Mouse (Mus musculus) G1E (cell line): ENCODE data around the gene Napepld. TPM values are rescaled to one million over a fixed set of nuclear protein-coding genes. Genes with fewer than 3 reads are reported as not detected.

ENCODE experiments used
- ATAC-seq: 2 replicates; pipeline ENCODE4 v1.8.0; 2016; ENCODE audit warnings: mild to moderate bottlenecking; ENCODE audit not compliant: insufficient number of reproducible peaks, poor library complexity, low FRiP score, severe bottlenecking; ENCODE audit errors: extremely low read depth
- DNase-seq: peaks from one replicate; pipeline ENCODE4 v3.0.0; 2012; ENCODE audit warnings: low spot score
- H3K27me3 ChIP-seq: 2 replicates; pipeline ENCODE4 v1.6.1; 2012; ENCODE audit warnings: mild to moderate bottlenecking, low read length, inconsistent platforms; ENCODE audit not compliant: insufficient read depth
- H3K36me3 ChIP-seq: replicated peaks from 2 replicates; pipeline ENCODE3; 2012; ENCODE audit warnings: mild to moderate bottlenecking, inconsistent platforms
- H3K4me1 ChIP-seq: 2 replicates; pipeline ENCODE4 v1.6.1; 2012; ENCODE audit warnings: low read depth, low read length, inconsistent platforms, mixed read lengths; ENCODE audit not compliant: insufficient read depth
- H3K4me3 ChIP-seq: 2 replicates; pipeline ENCODE4 v1.5.1; 2012; ENCODE audit warnings: low read depth, mild to moderate bottlenecking, inconsistent platforms, low read length, moderate library complexity, mixed read lengths
- H3K9me3 ChIP-seq: replicated peaks from 2 replicates; pipeline ENCODE4 v1.6.1; 2012; ENCODE audit warnings: inconsistent platforms
- CTCF ChIP-seq: IDR thresholded peaks from 2 replicates; pipeline ENCODE4 v1.5.1; 2012; ENCODE audit warnings: low read depth, low read length, inconsistent platforms, mixed read lengths
- GATA1 ChIP-seq: IDR thresholded peaks from 2 replicates; pipeline ENCODE4 v1.6.1; 2012; ENCODE audit warnings: borderline replicate concordance, low read length, inconsistent platforms, mixed read lengths
- GATA2 ChIP-seq: IDR thresholded peaks from 2 replicates; pipeline ENCODE4 v1.6.1; 2012; ENCODE audit warnings: low read depth, low read length, inconsistent platforms, borderline replicate concordance
- POLR2AphosphoS5 ChIP-seq: IDR thresholded peaks from 2 replicates; pipeline ENCODE4 v1.6.1; 2012; ENCODE audit warnings: low read depth, low read length, inconsistent platforms; ENCODE audit not compliant: insufficient replicate concordance
- TAL1 ChIP-seq: conservative IDR thresholded peaks from 2 replicates; pipeline ENCODE4 v1.6.1; 2012; ENCODE audit warnings: low read depth, low read length, inconsistent platforms, mixed read lengths
- polyA plus RNA-seq: library from polyadenylated mRNA; stranded (reverse); fragments of >175 nt; gene quantifications from 2 replicates; pipeline ENCODE4 v1.2.3, GENCODE M21; 2012
- total RNA-seq, 2 experiments: library from RNA; stranded (forward) in 1 of 2; stranded (reverse) in 1 of 2; fragments of 200-1000 nt in 1 of 2; fragments of >200 nt in 1 of 2; fragmentation: Nextera tagmentation in 1 of 2; gene quantifications; 2 replicates each; pipeline ENCODE4 v1.2.3; 2014 to 2017

Gene Napepld
- total and polyA plus RNA-seq, 3 experiments = 1.4 to 16.1 (median 3.6) TPM

- Histone ChIP-seq H3K4me3 (no peak overlapping the region), H3K27me3 (no peaks in the 10 kb centered on the region), H3K36me3 (peaks cover 68% of the 10 kb centered on the region), H3K9me3 (no peaks in the 10 kb centered on the region), H3K4me1 (peaks cover 8% of the 10 kb centered on the region; the same call in 1 of the 2 replicates)
- no peak for TF ChIP-seq TAL1
- no peak for TF ChIP-seq CTCF
- TF ChIP-seq GATA1 = no peak
- TF ChIP-seq GATA2 = no peak
- no peak for TF ChIP-seq POLR2AphosphoS5
- no peak for ATAC-seq
- DNase-seq = no peak
Observed at GRCm38 (mm10) chr5:21660850-21661249, 40.3 kb downstream of the Napepld start.

DNA sequence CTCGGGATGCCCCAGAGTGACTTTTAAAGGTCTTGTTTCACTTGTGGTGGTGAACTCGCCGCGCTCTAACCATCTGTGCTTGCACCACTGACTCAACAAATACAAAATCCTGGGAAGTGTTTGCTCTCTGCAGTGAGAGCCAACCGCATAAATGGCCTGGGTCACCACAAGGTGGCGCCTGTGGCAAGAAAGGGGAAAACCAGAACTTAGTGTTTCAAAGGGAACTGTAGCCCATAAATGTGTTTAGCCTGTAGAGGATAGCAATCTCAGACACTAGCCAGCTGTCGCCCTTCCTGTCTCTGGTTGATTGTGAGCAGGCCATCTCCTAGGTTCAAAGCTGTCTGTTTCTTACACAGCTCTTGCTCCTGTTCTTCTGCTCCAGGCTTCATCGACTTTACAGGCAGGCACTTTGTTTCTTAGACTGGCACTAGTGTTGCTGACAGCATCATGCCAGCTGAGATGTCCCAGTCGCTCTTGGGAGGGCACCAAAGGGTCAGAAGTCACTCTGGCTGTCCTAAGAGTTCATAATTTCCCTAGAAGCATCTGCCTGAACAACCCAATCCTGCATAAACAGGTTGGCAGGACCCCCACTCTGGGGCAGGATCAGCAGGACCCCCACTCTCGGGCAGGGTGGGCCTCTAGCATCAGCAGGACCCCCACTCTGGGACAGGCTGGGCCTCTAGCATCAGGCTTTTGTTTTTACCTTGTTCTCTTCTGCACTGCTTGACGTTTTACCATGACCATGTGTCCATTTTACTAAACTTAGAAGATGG, 42.4 kb downstream of the Napepld start:
- H3K36me3 ChIP-seq = peaks cover 61% of the 10 kb centered on the region

GRCm38 (mm10) chr5:21658038-21658437, 43.2 kb downstream of the Napepld start:
- TF ChIP-seq CTCF (no peak), GATA2 (no peak), GATA1 (no peak), TAL1 (no peak), POLR2AphosphoS5 (no peak)
- Histone ChIP-seq H3K9me3 (no peaks in the 10 kb centered on the region), H3K4me1 (peaks cover 8% of the 10 kb centered on the region; the same call in 1 of the 2 replicates), H3K4me3 (no peak overlapping the region), H3K36me3 (peaks cover 60% of the 10 kb centered on the region), H3K27me3 (no peaks in the 10 kb centered on the region)
- DNase-seq (no peak), ATAC-seq (no peak)

More for the DNA sequence above, 42.4 kb downstream of the Napepld start:
- DNase-seq (peak; percentile 53), ATAC-seq (peak; percentile 60)
- Histone ChIP-seq H3K9me3 (no peaks in the 10 kb centered on the region), H3K4me3 (no peak overlapping the region), H3K27me3 (no peaks in the 10 kb centered on the region), H3K4me1 (peaks cover 8% of the 10 kb centered on the region; the same call in 1 of the 2 replicates)
- TF ChIP-seq GATA1 = no peak
- TF ChIP-seq CTCF = peak; percentile 77
- TF ChIP-seq TAL1 = no peak

DNA sequence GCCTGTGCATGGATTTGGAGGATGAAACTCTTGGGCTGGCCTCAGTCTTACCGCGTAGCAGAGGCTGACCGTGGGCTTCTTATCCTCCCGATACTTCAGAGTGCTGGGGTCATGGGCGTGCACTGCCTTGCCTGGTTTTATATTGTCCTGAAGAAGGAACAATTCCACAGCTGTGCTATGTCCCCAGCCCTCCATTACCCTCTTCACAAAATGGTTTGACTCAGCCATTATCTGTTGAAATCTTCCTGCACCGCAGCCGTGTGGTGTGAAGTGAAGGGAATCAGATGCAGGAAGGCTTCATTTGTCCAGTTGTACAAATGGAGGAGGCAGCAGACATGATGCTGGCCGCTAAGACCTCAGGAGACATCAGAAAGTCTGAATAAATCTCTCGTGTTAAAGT, 44.3 kb downstream of the Napepld start:
- ATAC-seq = no peak
- peaks cover 68% of the 10 kb centered on the region for H3K36me3 ChIP-seq

DNA sequence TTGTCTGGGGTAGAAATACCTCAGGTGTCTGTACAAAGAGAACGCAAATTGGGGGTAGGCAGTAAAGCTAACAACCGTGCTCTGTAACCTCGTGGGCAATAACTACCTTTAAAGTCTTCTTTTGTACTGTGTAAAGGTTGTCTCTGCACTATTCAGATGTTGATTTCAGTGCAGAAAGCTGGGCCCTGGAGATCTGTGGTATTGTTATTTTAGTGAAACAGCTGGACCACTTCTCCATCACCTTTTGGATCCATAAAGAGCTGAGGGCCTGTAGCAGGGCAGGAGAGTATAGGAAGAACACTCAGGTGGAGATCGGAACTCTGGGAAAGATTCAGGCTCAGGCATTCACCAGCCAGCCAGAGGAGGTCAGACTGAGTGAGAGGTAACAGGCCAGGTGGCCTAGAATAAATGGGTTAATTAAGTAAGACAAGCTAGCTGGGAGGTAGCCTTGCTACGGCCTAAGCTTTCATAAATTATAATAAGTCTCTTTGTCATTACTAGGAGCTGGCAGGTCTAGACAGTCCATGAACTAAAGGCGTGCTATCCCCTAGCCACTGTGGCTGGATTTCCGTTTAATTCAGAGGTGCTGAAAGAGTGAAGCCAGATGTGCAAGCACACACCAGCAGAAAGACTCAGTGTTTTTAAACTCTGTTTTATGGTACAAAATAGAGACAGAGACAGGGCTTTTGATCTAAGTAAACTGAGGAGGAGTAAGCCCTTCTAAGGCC, 49.1 kb downstream of the Napepld start:
- Histone ChIP-seq H3K27me3 (no peaks in the 10 kb centered on the region), H3K36me3 (peaks cover 68% of the 10 kb centered on the region), H3K4me3 (no peak overlapping the region), H3K9me3 (no peaks in the 10 kb centered on the region), H3K4me1 (peaks cover 6% of the 10 kb centered on the region; the same call in 1 of the 2 replicates)
- TF ChIP-seq POLR2AphosphoS5 (no peak), CTCF (no peak), GATA1 (no peak), TAL1 (no peak), GATA2 (no peak)
- ATAC-seq = no peak
- DNase-seq = no peak

More for the DNA sequence above, 44.3 kb downstream of the Napepld start:
- no peak for TF ChIP-seq CTCF
- TF ChIP-seq TAL1 = no peak
- TF ChIP-seq GATA2 = no peak
- no peak for TF ChIP-seq POLR2AphosphoS5
- TF ChIP-seq GATA1 = no peak
- Histone ChIP-seq H3K27me3 (no peaks in the 10 kb centered on the region), H3K9me3 (no peaks in the 10 kb centered on the region), H3K4me1 (peaks cover 8% of the 10 kb centered on the region; the same call in 1 of the 2 replicates), H3K4me3 (no peak overlapping the region)
- no peak for DNase-seq

DNA sequence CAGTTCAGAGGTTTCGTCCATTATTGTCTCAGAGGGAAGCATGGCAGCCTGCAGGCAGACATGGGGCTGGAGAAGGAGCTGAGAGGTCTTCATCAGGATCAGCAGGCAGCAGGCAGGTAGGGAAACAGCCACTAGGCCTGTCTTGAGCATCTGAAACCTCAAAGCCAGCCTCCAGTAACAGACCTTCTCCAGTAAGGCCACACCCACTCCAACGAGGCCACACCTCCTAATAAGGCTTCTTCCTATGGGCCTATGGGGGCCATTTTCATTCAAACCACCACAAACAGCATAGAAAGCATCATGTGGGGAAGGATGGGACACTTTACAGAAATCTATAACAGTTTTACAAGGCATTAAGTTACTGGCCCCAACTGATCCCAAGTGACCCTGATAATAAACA, 50.5 kb downstream of the Napepld start:
- no peaks in the 10 kb centered on the region for H3K9me3 ChIP-seq
- ATAC-seq = no peak
- H3K4me3 ChIP-seq = no peak overlapping the region
- peaks cover 15% of the 10 kb centered on the region for H3K4me1 ChIP-seq
- H3K27me3 ChIP-seq = no peaks in the 10 kb centered on the region
- peaks cover 64% of the 10 kb centered on the region for H3K36me3 ChIP-seq
- no peak for DNase-seq
- no peak for TF ChIP-seq CTCF
- no peak for TF ChIP-seq GATA1
- TF ChIP-seq TAL1 = no peak
- TF ChIP-seq GATA2 = no peak
- no peak for TF ChIP-seq POLR2AphosphoS5
